Mouse (Mus musculus) ovary, postnatal 10 days (tissue): ENCODE results near the gene Wrap53.

Source experiments
- DNase-seq: peaks from one replicate; pipeline ENCODE4 v3.0.0; 2022; ENCODE audit warnings: low spot score

Gene Wrap53

DNA sequence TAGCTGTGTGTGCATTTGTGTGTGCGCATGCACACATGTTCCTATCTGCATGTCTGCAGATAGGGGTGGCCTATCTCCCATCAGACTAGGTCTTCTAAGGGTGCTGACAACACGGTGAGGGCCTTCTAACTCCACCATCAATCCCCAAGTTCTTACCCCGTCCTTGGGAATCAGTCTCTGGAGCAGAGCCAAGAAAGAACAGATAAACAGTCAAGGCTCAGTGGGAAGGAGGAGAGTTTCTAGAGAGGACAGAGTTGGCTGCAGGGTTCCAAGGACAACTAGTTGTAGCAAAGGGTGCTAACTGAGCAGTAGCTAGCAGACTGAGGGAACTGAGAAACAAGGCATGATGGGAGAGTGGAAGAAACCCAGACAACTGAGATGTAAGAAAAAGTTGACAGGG is 21.7 kb upstream of the Wrap53 start:
- no peak for DNase-seq

DNA sequence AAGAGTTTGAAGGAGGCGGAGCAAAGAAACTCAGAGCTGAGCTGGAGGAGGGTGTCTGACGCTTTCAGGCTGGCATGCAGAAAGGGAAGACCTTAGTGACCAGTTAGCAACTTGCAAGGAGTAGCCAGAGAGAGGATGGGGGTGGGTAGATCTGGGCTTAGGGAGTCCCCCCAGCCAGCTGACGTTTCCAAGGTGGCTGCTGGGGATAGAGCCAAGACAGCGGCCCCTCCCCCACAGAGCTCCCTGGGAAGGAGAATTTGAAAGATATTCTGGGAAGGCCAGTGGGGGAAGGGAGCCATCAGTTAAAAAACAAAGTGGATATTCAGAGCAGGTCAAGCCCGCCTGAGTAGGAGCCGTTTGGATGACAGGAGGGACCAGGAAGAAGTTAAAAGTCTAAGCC is 20.0 kb upstream of the Wrap53 start:
- peak; percentile 55 for DNase-seq

DNA sequence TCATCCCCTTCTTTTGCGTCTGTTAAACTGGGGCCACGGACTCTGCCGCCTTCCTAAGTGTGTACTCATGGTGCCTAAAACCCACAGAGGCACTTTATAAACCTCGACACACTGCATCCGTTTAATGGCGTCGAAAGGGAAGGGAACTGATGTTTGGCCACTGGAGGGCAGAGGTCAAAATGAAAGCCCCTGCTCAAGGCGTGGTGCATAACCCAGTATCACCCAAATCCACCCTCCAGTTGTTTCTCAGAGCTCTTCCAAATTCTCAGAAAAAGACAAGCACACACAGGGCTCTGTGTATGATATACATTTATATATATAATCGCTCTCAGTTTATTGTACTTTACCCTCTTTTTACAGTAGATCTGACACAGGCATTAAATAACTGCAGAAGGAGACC is 19.4 kb upstream of the Wrap53 start:
- DNase-seq, result no peak

DNA sequence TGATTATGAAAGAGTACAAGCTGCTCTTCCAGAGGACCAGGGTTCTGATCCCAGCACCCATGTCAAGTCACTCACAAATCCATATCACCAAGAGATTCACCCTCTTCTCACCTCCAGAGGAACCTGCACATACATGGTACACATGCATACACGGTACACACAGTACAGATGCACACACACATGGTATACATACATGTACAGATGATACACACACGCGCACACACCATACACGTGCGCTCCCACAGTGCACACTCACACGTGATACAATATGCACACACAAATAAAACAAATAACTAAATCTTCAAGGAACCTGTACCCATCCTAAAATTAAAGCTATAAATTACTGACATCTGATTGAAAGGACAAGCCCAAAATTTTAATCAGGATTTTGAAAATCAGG is 14.8 kb upstream of the Wrap53 start:
- no peak for DNase-seq

DNA sequence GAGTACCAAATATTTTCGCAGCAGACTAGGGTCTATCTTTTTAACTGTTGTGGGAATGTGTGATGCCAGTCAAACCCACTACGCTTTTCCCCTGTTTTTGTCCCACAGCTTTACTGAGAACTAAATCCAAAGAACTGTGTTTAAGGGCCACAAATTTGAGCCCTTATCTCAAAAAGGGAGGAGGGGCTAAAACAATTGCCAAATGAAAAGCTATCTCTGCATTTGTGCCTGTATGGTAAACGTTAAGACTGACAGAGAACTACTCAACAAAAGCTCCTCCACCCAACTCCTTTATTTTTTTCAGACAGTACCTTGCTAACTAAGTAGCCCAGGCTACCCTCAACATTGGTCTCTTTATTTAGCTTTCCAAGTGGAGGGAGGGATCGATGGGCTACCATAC is 12.7 kb upstream of the Wrap53 start:
- no peak for DNase-seq

DNA sequence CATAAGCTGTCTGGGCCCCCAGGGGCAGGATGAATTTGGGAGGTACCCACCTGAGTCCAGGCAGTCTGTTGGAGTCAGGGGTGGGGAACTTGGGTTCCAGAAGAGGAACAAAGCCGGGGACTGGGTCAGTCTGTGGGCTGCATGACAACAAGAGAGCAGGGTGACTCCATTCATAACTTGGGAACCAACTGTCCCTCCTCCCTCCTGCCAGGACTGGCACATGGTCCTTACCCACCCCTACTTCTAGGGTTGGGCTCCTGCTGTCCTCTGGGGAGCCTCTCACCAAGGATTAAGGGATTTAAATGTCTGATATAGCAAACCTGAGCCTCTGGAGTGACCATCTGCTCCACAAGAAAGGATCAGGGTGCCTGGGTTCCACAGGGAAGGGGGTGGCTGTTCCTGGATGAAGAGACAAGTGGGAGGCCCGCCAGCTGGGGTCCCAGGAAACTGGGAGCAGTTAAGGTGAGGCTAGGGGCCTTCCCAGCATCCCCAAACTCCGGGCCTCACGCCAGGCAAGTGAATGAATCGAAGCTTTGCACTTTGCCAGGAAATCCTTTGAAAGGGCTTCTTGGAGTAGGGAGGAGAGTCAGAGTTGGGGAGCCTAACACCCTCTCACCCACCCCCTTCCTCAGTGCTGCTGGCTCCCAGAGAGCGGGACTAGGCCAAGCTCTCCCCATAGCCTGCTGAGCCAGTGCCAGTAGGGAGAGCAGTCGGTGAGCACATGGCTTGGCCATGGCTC is 12.0 kb upstream of the Wrap53 start:
- no peak for DNase-seq

DNA sequence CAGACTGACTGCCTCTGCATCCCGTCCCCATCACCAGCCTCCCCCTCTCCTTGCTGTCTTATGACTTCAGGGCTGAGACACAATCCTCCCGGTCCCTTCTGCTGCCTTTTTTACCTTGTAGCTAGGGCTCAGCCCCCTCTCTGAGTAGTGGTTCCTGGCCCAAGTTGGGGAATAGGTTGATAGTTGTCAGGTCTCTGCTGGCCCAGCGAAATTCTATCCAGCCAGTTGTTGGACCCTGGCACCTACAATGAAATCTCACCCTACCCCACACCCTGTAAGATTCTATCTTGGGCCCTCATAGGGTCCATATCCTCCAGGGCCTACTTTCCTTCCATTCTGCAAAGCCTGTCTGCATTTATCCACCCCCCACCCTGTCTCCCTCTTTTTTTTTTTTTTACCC is 11.4 kb upstream of the Wrap53 start:
- no peak for DNase-seq

DNA sequence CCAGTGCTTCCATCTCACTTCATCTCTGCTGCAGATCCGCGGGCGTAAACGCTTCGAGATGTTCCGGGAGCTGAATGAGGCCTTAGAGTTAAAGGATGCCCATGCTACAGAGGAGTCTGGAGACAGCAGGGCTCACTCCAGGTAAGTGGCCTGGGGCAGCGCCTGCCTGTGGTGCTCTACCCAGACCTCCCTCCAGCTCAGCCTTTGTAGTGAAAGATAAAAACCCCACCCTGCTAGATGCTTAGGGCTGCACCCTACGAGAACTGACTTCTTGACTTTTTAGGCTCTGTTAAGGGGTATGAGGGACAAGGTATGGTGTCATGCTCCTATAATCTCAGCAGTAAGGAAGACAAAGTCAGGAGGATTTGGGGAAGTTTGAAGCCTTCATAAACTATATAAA is 10.6 kb upstream of the Wrap53 start:
- no peak for DNase-seq

DNA sequence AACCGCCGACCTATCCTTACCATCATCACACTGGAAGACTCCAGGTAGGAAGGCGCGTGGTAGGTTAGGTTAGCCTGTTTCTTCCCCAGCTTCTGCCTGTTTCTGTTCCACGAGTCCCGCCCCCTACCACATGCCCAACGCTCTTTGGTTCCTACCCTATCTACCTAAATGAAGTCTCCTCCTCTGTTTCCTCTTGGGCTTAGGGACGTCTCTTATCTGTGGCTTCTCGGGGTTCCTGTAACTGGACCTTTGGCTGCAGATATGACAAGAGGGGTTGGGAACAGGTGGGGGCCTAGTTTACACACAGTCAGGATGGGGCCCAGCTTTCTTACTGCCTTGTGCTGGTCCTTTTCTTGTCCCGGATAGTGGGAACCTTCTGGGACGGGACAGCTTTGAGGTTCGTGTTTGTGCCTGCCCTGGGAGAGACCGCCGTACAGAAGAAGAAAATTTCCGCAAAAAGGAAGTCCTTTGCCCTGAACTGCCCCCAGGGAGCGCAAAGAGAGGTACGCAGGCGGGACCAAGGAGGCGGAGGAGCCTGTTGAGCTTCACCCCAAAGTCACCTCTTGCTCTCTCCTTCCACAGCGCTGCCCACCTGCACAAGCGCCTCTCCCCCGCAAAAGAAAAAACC is 9.3 kb upstream of the Wrap53 start:
- DNase-seq, result no peak

DNA sequence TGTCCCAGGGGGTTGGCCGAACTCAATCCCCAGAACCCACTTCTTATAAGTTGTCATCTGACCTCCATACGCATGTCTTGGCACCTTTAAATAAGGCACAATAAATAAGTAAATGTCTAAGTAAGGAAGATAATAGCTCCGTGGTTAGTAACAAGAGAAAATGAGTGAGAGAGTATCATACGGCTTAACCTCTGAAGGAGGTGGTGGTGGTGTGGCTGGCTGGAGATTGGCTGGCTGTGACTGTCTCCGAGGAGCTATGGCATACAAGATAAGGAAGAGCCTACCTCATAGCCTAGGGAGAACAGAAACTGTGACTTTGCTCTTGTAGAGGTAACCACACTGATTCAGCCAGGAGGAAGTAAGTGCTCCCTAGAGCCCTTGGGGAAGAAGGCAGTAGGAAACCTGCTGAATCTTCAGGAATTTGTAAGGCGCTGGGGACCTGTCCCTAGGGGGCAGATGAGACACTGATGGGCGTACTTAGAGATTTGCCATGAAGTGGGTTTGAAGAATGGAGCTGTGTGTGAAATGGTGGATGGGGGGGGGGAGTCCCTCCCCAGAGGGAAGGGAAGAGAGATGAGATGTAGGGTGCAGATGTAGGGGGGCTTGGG is 5.8 kb upstream of the Wrap53 start:
- no peak for DNase-seq

DNA sequence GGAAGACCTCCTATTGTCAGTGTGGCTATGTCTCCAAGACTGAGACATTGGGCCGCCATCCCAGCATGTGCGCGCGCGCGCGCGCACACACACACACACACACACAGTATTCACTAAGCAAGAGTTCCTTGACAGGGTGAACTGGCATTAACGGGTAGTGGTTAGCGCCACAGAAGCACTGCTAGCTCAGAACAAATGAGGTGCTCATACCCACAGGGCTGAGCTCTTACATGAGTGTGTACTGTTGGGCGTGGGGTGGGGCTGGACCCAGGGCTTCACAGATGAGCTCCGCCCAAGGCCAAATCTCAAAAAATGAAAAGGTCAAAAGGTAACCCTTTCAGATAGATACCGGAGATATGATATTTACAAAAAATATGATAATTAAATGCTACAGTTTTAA is 4.9 kb upstream of the Wrap53 start:
- no peak for DNase-seq

DNA sequence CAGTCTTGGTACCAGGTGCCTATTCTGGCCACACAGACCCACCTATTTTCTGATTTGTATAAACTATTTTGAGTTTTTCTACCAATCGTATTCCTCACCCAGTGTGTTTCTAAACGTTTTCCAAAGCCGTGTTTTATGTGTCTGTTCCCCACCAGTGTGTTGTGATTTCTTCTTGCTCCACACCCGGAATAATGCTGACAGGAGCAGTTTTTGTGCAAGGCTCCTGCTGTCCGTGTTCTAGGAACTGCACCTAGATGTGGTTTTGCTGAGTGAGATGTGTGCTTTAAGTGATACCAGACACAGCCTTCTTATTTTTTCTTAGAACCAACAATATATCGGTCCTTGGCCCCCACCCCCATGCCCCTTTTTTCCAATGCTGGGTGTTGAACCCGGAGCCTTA is 4.0 kb upstream of the Wrap53 start:
- no peak for DNase-seq

DNA sequence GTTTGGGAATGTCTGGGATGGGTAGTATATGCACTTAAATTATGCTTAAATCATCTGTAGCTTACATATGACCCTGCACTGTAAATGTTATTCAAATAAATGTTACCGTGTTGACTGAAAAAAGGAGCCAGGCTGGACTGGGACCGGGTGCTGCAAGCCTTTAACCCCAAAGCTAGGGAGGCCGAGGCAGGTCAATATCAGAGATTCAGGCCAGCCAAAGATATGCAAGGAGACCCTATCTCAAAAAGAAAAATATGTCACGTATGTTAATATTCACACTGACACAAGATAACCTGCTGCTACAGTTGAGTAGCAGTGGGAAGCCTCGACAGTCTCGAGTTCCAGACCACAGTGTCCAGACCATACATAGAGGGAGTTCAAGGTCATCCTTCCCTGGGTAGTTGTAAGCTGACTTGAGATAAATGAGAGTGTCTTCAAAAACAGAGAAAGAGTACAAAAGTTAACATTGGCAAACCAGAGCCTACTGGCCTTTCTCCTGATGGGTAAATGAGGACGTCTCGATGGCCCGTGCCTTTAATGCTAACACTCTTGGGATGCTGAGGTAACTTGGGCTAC is 2.3 kb upstream of the Wrap53 start:
- DNase-seq, result no peak

DNA sequence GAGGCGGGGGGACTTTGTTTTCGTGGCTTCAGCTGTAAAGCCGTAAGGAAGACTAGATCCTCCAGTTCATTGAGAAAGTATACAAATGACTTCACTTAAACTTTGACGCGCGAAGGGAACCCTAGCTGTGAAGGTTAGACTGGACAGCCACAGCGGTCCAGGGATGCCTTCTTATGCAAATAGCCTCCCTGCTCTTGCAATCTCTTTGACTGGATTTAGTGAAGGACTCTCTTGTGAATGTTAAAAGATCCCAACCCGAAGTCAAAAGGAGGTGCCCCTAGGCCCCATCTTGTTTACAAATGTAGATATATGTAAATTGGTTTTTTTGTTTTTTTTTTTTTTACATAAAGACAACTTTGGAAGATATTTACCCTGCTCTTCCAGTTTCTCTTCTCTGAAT is 1.8 kb upstream of the Wrap53 start:
- no peak for DNase-seq

DNA sequence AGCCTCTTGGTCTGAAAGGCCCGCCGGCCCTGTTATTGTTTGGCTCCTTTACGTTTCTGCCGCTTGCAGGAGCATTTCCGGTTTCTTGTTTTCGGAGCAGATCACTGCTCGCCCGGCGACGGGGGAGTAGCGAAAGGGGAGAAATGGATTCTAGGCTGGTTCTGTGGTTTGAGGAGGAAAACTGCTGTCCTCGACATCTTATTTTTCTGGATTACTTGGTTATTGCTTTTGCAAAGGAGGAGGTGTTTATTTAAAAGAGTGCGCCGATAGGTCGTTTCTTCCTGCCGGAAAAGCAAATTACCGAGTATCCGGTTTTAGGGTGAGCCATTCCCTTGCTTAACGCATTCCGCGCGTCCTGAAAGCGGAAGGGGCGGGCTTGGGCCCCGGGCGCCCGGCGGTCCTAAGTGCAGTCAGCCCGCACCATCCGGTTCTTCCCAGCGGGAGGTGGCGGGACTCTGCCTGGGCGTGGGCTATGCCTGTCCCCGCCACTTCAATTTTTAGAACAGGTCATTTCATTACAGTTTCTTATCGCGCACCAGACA is 1.2 kb upstream of the Wrap53 start:
- peak; percentile 62 for DNase-seq

DNA sequence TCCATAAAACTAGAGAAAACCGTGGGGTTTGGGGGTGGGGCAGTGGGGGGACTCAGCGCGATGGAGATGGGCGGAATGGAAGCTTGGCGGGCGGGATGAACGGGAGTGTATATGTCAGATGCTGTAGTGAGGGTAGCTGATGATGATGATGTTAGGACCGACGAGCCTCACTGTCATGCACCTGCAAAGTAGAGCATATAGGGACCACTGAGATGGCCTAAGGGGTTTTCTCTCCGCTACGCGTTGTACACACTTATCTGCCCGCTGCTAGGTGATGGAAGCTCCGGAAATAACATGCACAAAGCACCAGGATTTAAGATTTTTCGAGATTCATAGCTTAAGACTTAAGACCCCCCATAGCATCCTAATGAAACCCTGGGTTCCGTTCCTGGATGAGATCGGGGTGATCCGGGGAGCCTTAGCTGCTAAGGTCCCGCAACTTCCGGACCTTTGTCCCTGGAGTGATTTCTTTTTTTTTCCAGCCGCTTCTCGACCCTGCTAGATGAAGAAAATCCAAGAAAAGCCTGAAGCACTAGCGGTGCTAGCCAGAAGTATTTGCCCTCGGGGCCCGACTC is 604 bp upstream of the Wrap53 start:
- no peak for DNase-seq

DNA sequence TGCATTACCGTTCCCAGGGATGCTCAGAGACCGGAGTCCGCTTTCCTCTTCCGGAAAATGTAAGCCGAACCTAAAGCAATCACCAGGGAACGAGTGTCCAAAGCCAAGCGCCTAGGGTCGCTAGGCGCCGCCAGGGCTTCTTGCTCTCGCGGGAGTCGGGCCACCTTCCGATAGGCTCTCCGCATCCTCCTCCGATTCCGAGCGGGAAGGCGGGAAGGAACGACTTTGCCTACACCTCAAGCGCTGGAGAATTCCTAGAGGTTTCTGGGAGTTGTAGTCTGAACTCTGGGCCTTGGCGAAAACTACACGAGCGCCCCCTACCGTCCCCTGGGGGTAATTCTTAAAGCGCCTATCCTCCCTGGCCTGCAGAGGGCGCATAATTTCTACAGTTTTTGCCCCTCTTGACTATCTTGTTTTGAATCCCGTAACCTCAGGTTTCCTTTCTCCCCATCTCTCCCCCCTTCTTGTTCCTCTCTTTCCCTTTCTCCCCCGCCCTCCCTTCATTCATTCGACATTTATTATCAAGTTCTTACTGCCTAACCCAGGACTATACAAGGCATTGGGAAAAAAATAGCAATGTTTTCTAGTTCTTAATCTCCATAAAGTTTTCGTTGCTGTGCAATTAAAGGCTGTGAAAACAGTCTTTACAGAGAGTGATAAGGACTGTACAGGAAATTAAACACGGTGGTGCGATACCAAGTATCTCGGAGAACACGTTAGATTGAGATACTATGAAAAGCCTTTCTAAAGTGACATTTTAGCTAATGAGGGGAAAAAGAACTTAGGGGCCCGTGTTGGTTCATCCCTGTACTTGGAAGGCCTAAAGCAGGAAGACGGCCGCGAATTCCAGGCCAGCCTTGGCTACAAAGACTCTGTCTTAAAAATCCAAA is 682 bp downstream of the Wrap53 start:
- DNase-seq, result peak; percentile 91

DNA sequence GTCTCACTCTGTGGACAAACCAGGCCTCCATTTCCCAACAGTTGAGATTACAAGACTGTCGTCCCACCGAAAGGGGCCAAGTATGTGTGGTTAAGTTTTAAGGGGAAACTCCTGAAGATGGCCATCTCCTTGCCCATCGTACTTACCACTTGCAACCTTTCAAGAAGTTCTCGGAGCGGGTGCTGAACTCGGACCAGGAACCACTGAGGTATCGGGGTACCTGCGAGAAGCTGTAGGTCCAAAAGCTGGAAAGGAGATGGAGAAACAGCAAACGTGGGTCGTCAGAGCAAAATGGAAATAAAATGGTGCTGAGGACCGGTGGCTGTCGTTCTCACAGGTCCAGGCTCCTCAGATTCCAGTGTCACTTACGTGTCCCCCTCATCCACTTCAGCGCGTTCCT is 1.8 kb downstream of the Wrap53 start:
- no peak for DNase-seq

DNA sequence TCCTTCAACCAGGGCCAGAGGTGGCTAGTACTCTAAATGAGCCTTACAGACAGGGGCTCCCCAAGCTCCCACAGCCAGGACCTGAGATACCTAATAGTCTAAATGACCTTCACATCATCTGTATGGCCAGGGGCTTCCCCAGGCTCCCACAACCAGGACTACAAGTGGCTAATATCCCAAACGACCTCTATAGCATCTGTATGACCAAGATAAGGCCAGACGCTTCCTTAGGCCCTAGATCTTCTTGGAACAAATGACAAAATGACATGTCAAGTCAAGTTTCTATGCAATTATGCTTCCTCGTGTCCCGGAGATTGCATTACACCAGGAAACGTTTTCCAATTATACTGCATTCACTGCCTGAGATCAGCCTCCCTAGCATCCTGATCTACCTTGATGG is 3.7 kb downstream of the Wrap53 start:
- no peak for DNase-seq

DNA sequence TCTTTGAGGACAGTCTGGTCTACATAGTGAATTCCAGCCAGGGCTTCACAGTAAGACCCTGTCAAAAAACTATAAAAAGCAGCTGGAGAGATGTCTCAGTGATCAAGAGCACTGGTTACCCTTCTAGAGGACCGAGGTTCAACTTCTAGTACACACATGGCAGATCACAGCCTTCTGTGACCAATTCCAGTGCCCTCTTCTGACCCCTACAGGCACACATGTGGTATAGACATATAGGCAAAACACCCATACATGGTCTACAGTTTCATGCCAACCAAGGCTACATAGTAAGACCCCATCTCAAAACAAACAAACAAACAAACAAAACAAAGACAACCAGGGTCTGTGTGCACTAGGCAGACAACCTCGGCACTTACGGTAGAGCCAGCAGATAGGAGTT is 4.8 kb downstream of the Wrap53 start:
- no peak for DNase-seq

DNA sequence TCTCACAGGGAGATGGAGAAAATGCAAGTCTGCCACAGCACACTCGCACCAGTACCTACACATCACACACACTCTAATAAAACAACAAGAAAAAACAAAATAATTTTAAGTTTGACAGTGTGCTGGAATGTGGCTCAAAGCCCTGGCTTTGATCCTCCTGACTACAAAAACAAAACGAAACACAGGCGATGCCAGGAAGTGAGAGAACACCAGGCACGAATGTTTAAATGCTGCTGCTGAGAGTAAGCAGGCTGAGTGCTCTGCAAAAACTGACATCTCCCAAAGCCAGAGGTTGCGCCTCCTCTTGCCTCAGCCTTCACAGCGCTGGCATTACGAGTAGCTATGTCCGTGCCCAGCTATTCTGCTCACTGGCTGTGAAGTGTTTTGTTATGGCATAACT is 14.9 kb downstream of the Wrap53 start:
- DNase-seq, result no peak

DNA sequence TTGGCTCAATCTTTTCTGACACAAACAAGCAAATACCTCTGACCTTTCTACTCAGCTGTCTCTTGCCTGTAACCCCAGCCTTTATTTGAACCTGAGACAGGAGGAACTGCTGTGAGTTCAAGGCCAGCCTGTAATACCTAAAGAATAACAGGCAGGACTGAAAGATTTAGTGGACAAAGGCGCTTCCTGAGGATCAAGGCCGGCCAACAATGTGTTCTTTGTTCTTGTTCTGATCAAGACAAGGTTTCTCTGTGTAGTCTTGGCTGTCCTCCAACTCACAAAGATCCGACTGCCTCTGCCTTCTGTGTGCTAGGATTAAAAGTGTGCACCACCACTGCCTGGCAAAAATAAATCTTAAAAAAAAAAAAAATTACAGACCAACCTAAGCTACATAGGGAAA is 15.7 kb downstream of the Wrap53 start:
- no peak for DNase-seq
